In genomic region chr2:33165229-33165628, GRCm38 (mm10) we compare ENCODE assay signal across 9 mouse cellular contexts. TPM values are rescaled to one million over a fixed set of nuclear protein-coding genes. Genes with fewer than 3 reads are reported as not detected.
DNase-seq lines count a peak whose midpoint lies in the region; ATAC-seq and TF ChIP-seq lines count a peak whose summit lies in the region.
"Had no signal": no experiment of that assay in that cellular context is flagged by ENCODE, and none has a peak within 500 bp of the region (broad histone marks: within the 10 kb centered on the region; RNA-seq: fewer than 3 reads in every experiment).

No protein-coding gene starts in this region.

- no peak overlapping the region for H3K4me2 ChIP-seq in lung, embryonic 14.5 days
- no peak overlapping the region for H3K4me2 ChIP-seq in heart, embryonic 14.5 days (ENCODE audit: low read length)
- no peak overlapping the region for H3K4me2 ChIP-seq in myocyte (ENCODE audit: low read depth)

- H3ac ChIP-seq in myocyte (ENCODE audit: control insufficient read depth, insufficient read length): no peak overlapping the region

- no peaks in the 10 kb centered on the region; the same call in 1 of the 2 replicates for H3K36me3 ChIP-seq in lung, embryonic 14.5 days (ENCODE audit: insufficient read depth)
- no peaks in the 10 kb centered on the region for H3K36me3 ChIP-seq in heart, embryonic 14.5 days (ENCODE audit: control insufficient read depth, insufficient read depth, low read length)
- no peaks in the 10 kb centered on the region for H3K36me3 ChIP-seq in kidney, adult 2 months (ENCODE audit: control insufficient read depth, insufficient read depth, low read length)
- no peaks in the 10 kb centered on the region for H3K36me3 ChIP-seq in myocyte (ENCODE audit: control insufficient read depth, insufficient read depth)

- peak overlapping the region; percentile 4; the same call in 1 of the 2 replicates for H3K9ac ChIP-seq in lung, embryonic 14.5 days
- H3K9ac ChIP-seq in heart, embryonic 14.5 days (ENCODE audit: low read length): peak overlapping the region; percentile 45

- TF ChIP-seq POLR2A in kidney, adult 2 months (IDR thresholded peaks at IDR 0.05; ENCODE audit: low read depth, low read length): no peak
- TF ChIP-seq POLR2A in myocyte (IDR thresholded peaks at IDR 0.05; ENCODE audit: insufficient read length, low read depth): no peak

- no peaks in the 10 kb centered on the region for H3K79me2 ChIP-seq in myocyte (ENCODE audit: control insufficient read depth, insufficient read depth)

- ATAC-seq in lung, embryonic 14.5 days (ENCODE audit: insufficient read depth): peak; percentile 31; the same call in 1 of the 2 replicates
- no peak for ATAC-seq in heart, embryonic 14.5 days (ENCODE audit: insufficient number of reproducible peaks, insufficient read depth, low FRiP score, low read depth)

- DNase-seq in lung, embryonic 14.5 days: no peak
- no peak for DNase-seq in lung, adult 18-20 months
- peak; percentile 73 for DNase-seq in kidney, adult 2 months
- no peak for DNase-seq in layer of hippocampus, adult 9-11 months
- DNase-seq in urinary bladder, adult 18-20 months (ENCODE audit: low spot score in 2 of 2): no peak
- DNase-seq in ovary, postnatal 10 days (ENCODE audit: low spot score): no peak
- DNase-seq: thymus, postnatal 36 days had no signal

- H3K27me3 ChIP-seq in lung, embryonic 14.5 days (ENCODE audit: insufficient read depth, low read length): no peaks in the 10 kb centered on the region
- H3K27me3 ChIP-seq in heart, embryonic 14.5 days (ENCODE audit: control insufficient read depth, insufficient read depth, low read length): no peaks in the 10 kb centered on the region
- no peaks in the 10 kb centered on the region for H3K27me3 ChIP-seq in kidney, adult 2 months (replicated peaks; ENCODE audit: control insufficient read depth, insufficient read depth, low read length)
- H3K27me3 ChIP-seq in myocyte (ENCODE audit: control insufficient read depth, insufficient read depth, insufficient read length): no peaks in the 10 kb centered on the region

- no peak overlapping the region for H3K4me3 ChIP-seq in lung, embryonic 14.5 days (ENCODE audit: low read depth, low read length)
- no peak overlapping the region for H3K4me3 ChIP-seq in heart, embryonic 14.5 days (ENCODE audit: control insufficient read depth in 1 of 2, insufficient read depth in 1 of 2, low read depth in 1 of 2, low read length in 2 of 2)
- no peak overlapping the region for H3K4me3 ChIP-seq in kidney, adult 2 months (ENCODE audit: insufficient read depth, low read depth, low read length)
- H3K4me3 ChIP-seq in myocyte: no peak overlapping the region

- H3K9me3 ChIP-seq in lung, embryonic 14.5 days (ENCODE audit: low read depth, low read length): no peaks in the 10 kb centered on the region
- no peaks in the 10 kb centered on the region for H3K9me3 ChIP-seq in heart, embryonic 14.5 days (ENCODE audit: control insufficient read depth, low read length)

- no peak for TF ChIP-seq CTCF in lung, embryonic 14.5 days (IDR thresholded peaks at IDR 0.05; ENCODE audit: low read depth)
- no peak for TF ChIP-seq CTCF in kidney, adult 2 months (conservative IDR thresholded peaks at IDR 0.05; ENCODE audit: insufficient read depth, insufficient read length, low read depth, low read length)

- peaks cover 12% of the 10 kb centered on the region for H3K4me1 ChIP-seq in lung, embryonic 14.5 days (ENCODE audit: insufficient read depth)
- H3K4me1 ChIP-seq in heart, embryonic 14.5 days (ENCODE audit: control insufficient read depth in 2 of 2, insufficient read depth in 2 of 2, low read length in 2 of 2): peaks cover 31 to 34% of the 10 kb centered on the region in 2 experiments
- peaks cover 21% of the 10 kb centered on the region for H3K4me1 ChIP-seq in kidney, adult 2 months (ENCODE audit: control insufficient read depth, insufficient read depth, low read length)

- WGBS in lung, embryonic 14.5 days: 49% methylated on average over 4 of the region's 4 CpGs
- WGBS in heart, embryonic 14.5 days: 70% methylated on average over 4 of the region's 4 CpGs
- 26% methylated on average over 4 of the region's 4 CpGs for WGBS in kidney, adult 2 months

- peak overlapping the region; percentile 44 for H3K27ac ChIP-seq in lung, embryonic 14.5 days (ENCODE audit: low read depth)
- peak overlapping the region; percentile 60 to 72 for H3K27ac ChIP-seq in heart, embryonic 14.5 days (replicated peaks in 1 of 2; ENCODE audit: control insufficient read depth in 1 of 2, insufficient read depth in 1 of 2, low read depth in 2 of 2, low read length in 2 of 2)
- peak overlapping the region; percentile 67 for H3K27ac ChIP-seq in kidney, adult 2 months (ENCODE audit: insufficient read depth, low read depth, low read length)

TF ChIP-seq in myocyte, 11 proteins besides CTCF, POLR2A, EP300 and RAD21:
- TF ChIP-seq USF1 (IDR thresholded peaks at IDR 0.05; ENCODE audit: low read depth) (no peak), MYOD1 (IDR thresholded peaks at IDR 0.05; ENCODE audit: control insufficient read depth in 1 of 3, insufficient read length in 2 of 3, low read depth in 2 of 3) (peak in 2 of 3 experiments; percentile 6 to 20)

RNA-seq across cellular contexts. Expression of gene Garnl3, which starts 33.8 kb away (rescaled TPM):
- 11.1 and 13.0 TPM in 2 replicates for polyA plus RNA-seq in lung, embryonic 14.5 days (2014; fragmentation: Nextera tagmentation; extraction: Ambion mirVana)
- 9.0 and 11.0 TPM in 2 replicates for polyA plus RNA-seq in heart, embryonic 14.5 days (2014; fragmentation: Nextera tagmentation; extraction: Ambion mirVana)
- polyA plus RNA-seq in kidney, adult 2 months (2012; rRNA removed): 1.1 and 1.2 TPM in 2 replicates
- 2.1 TPM for polyA plus RNA-seq in myocyte (2012; fragmentation: generic; extraction: Trizol)

RNA-seq across cellular contexts. Expression of gene Angptl2, which starts 50.6 kb away (rescaled TPM):
- polyA plus RNA-seq in lung, embryonic 14.5 days (2014; fragmentation: Nextera tagmentation; extraction: Ambion mirVana): 30.1 and 30.3 TPM in 2 replicates
- polyA plus RNA-seq in heart, embryonic 14.5 days (2014; fragmentation: Nextera tagmentation; extraction: Ambion mirVana): 51.4 and 58.2 TPM in 2 replicates
- 90.1 and 93.0 TPM in 2 replicates for polyA plus RNA-seq in kidney, adult 2 months (2012; rRNA removed)
- polyA plus RNA-seq in myocyte (2012; fragmentation: generic; extraction: Trizol): 130 TPM
